Mouse (Mus musculus) liver, embryonic 14.5 days (tissue): ENCODE results near the gene Pbx1.

ENCODE experiments used
- CTCF ChIP-seq: IDR thresholded peaks from 2 replicates; pipeline ENCODE4 v1.5.1; 2016; ENCODE audit warnings: antibody characterized with exemption, low read depth, control low read depth
- EP300 ChIP-seq: IDR thresholded peaks from 2 replicates; pipeline ENCODE4 v1.6.1; 2016; ENCODE audit warnings: antibody characterized with exemption, low read depth

DNA sequence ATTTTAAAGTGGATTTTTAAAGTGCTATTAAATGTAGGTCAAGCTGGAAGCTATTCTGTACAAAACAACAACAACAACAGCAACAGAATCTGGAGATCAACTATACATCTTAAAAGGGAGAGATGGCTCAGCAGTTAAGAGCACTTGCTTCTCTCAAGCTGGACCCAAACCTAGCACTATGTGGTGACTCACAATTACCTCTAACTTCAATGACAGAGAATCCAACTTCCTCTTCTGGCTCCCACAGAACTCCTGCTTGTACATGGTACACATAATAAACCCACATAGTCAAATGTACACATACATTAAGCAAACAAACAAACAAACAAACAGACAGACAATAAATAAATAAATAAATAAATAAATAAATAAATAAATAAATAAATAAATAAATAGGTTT, 118.3 kb downstream of the Pbx1 start:
- TF ChIP-seq EP300 (no peak), CTCF (no peak)
